Mouse (Mus musculus): ENCODE measurements around the gene Rapgef5. TPM values are rescaled to one million over a fixed set of nuclear protein-coding genes. Genes with fewer than 3 reads are reported as not detected.

The Rapgef5 gene
- polyA plus RNA-seq, 1 experiment from 2014 or later, result 1.7 TPM

GRCm38 (mm10) chr12:117533176-117534086 is 17.2 kb downstream of the Rapgef5 start:
- ATAC-seq (ENCODE audit: insufficient read depth), result peak; percentile 57
- Histone ChIP-seq H3K9ac (no peak overlapping the region), H3K36me3 (replicated peaks) (no peaks in the 10 kb centered on the region), H3K4me3 (replicated peaks) (peak overlapping the region; percentile 50), H3K4me2 (peak overlapping the region; percentile 73), H3K4me1 (replicated peaks) (peaks cover 13% of the 10 kb centered on the region), H3K27ac (replicated peaks) (no peak overlapping the region), H3K27me3 (peaks cover 92% of the 10 kb centered on the region), H3K9me3 (replicated peaks) (no peaks in the 10 kb centered on the region)
- 3% methylated on average over 64 of the region's 64 CpGs for WGBS (ENCODE audit: insufficient replicate concordance)

- peak overlapping the region; percentile 73 for H3K4me2 ChIP-seq
- no peak overlapping the region for H3K9ac ChIP-seq
- H3K9me3 ChIP-seq (replicated peaks), result no peaks in the 10 kb centered on the region
- ATAC-seq (ENCODE audit: insufficient read depth), result peak; percentile 40; the same call in 1 of the 2 replicates
- under 1% methylated on average over 66 of the region's 66 CpGs for whole genome bisulfite sequencing (ENCODE audit: insufficient replicate concordance)
- peak overlapping the region; percentile 50 for H3K4me3 ChIP-seq (replicated peaks)
- H3K36me3 ChIP-seq (replicated peaks), result no peaks in the 10 kb centered on the region
- H3K4me1 ChIP-seq (replicated peaks), result peaks cover 13% of the 10 kb centered on the region
- no peak overlapping the region for H3K27ac ChIP-seq (replicated peaks)
- H3K27me3 ChIP-seq, result peaks cover 89% of the 10 kb centered on the region
Measured at GRCm38 (mm10) chr12:117534087-117534751, 17.9 kb downstream of the Rapgef5 start.

GRCm38 (mm10) chr12:117540352-117540751 is 24.1 kb downstream of the Rapgef5 start:
- 51% methylated on average over 2 of the region's 2 CpGs for WGBS (ENCODE audit: insufficient replicate concordance)
- no peak for ATAC-seq (ENCODE audit: insufficient read depth)
- Histone ChIP-seq H3K4me1 (replicated peaks) (no peaks in the 10 kb centered on the region), H3K36me3 (replicated peaks) (no peaks in the 10 kb centered on the region), H3K9ac (no peak overlapping the region), H3K4me2 (no peak overlapping the region), H3K4me3 (replicated peaks) (no peak overlapping the region), H3K27me3 (peaks cover 66% of the 10 kb centered on the region), H3K27ac (replicated peaks) (no peak overlapping the region), H3K9me3 (replicated peaks) (no peaks in the 10 kb centered on the region)

GRCm38 (mm10) chr12:117545277-117545676 is 29.0 kb downstream of the Rapgef5 start:
- peak; percentile 40 for ATAC-seq (ENCODE audit: insufficient read depth)
- Histone ChIP-seq H3K9ac (no peak overlapping the region), H3K36me3 (replicated peaks) (no peaks in the 10 kb centered on the region), H3K9me3 (replicated peaks) (no peaks in the 10 kb centered on the region), H3K4me2 (no peak overlapping the region), H3K27me3 (peaks cover 58% of the 10 kb centered on the region), H3K4me1 (replicated peaks) (no peaks in the 10 kb centered on the region; the same call in 1 of the 2 replicates), H3K4me3 (replicated peaks) (no peak overlapping the region), H3K27ac (replicated peaks) (no peak overlapping the region)
- 46% methylated on average over 6 of the region's 6 CpGs for WGBS (ENCODE audit: insufficient replicate concordance)

- H3K4me1 ChIP-seq (replicated peaks), result no peaks in the 10 kb centered on the region
- 73% methylated on average over 5 of the region's 5 CpGs for WGBS (ENCODE audit: insufficient replicate concordance)
- no peak overlapping the region for H3K27ac ChIP-seq (replicated peaks)
- no peak overlapping the region for H3K4me2 ChIP-seq
- H3K4me3 ChIP-seq (replicated peaks), result no peak overlapping the region
- no peaks in the 10 kb centered on the region for H3K36me3 ChIP-seq (replicated peaks)
- ATAC-seq (ENCODE audit: insufficient read depth), result no peak
- H3K27me3 ChIP-seq, result peaks cover 54% of the 10 kb centered on the region
- no peaks in the 10 kb centered on the region for H3K9me3 ChIP-seq (replicated peaks)
- no peak overlapping the region for H3K9ac ChIP-seq
Measured at GRCm38 (mm10) chr12:117553353-117553752, 37.1 kb downstream of the Rapgef5 start.

GRCm38 (mm10) chr12:117554612-117555063 is 38.4 kb downstream of the Rapgef5 start:
- ATAC-seq (ENCODE audit: insufficient read depth), result peak; percentile 80
- H3K4me2 ChIP-seq, result no peak overlapping the region
- no peak overlapping the region for H3K9ac ChIP-seq
- 67% methylated on average over 1 of the region's 1 CpGs for WGBS (ENCODE audit: insufficient replicate concordance)
- H3K4me1 ChIP-seq (replicated peaks), result no peaks in the 10 kb centered on the region
- no peaks in the 10 kb centered on the region for H3K36me3 ChIP-seq (replicated peaks)
- H3K9me3 ChIP-seq (replicated peaks), result no peaks in the 10 kb centered on the region
- H3K4me3 ChIP-seq (replicated peaks), result no peak overlapping the region
- no peak overlapping the region for H3K27ac ChIP-seq (replicated peaks)
- H3K27me3 ChIP-seq, result peaks cover 47% of the 10 kb centered on the region

GRCm38 (mm10) chr12:117560450-117560849 is 44.2 kb downstream of the Rapgef5 start:
- Histone ChIP-seq H3K4me3 (replicated peaks) (no peak overlapping the region), H3K9me3 (replicated peaks) (no peaks in the 10 kb centered on the region), H3K4me2 (peak overlapping the region; percentile 21; the same call in 1 of the 2 replicates), H3K36me3 (replicated peaks) (no peaks in the 10 kb centered on the region), H3K27ac (replicated peaks) (no peak overlapping the region), H3K4me1 (replicated peaks) (no peaks in the 10 kb centered on the region), H3K27me3 (peaks cover 70% of the 10 kb centered on the region), H3K9ac (no peak overlapping the region)
- ATAC-seq (ENCODE audit: insufficient read depth), result peak; percentile 50
- 13% methylated on average over 11 of the region's 11 CpGs for WGBS (ENCODE audit: insufficient replicate concordance)

GRCm38 (mm10) chr12:117561411-117562059 is 45.3 kb downstream of the Rapgef5 start:
- Histone ChIP-seq H3K36me3 (replicated peaks) (no peaks in the 10 kb centered on the region), H3K9ac (no peak overlapping the region), H3K4me1 (replicated peaks) (no peaks in the 10 kb centered on the region), H3K4me2 (no peak overlapping the region), H3K9me3 (replicated peaks) (no peaks in the 10 kb centered on the region), H3K4me3 (replicated peaks) (no peak overlapping the region), H3K27ac (replicated peaks) (no peak overlapping the region), H3K27me3 (peaks cover 67% of the 10 kb centered on the region)
- 63% methylated on average over 6 of the region's 6 CpGs for WGBS (ENCODE audit: insufficient replicate concordance)
- no peak for ATAC-seq (ENCODE audit: insufficient read depth)

GRCm38 (mm10) chr12:117562085-117562484 is 45.8 kb downstream of the Rapgef5 start:
- H3K4me2 ChIP-seq, result no peak overlapping the region
- H3K27ac ChIP-seq (replicated peaks), result no peak overlapping the region
- ATAC-seq (ENCODE audit: insufficient read depth), result no peak
- H3K36me3 ChIP-seq (replicated peaks), result no peaks in the 10 kb centered on the region
- H3K9me3 ChIP-seq (replicated peaks), result no peaks in the 10 kb centered on the region
- 74% methylated on average over 3 of the region's 3 CpGs for WGBS (ENCODE audit: insufficient replicate concordance)
- H3K27me3 ChIP-seq, result peaks cover 67% of the 10 kb centered on the region
- no peaks in the 10 kb centered on the region for H3K4me1 ChIP-seq (replicated peaks)
- no peak overlapping the region for H3K4me3 ChIP-seq (replicated peaks)
- H3K9ac ChIP-seq, result no peak overlapping the region

GRCm38 (mm10) chr12:117563859-117564258 is 47.6 kb downstream of the Rapgef5 start:
- Histone ChIP-seq H3K9ac (no peak overlapping the region), H3K27ac (replicated peaks) (no peak overlapping the region), H3K4me3 (replicated peaks) (no peak overlapping the region), H3K9me3 (replicated peaks) (no peaks in the 10 kb centered on the region), H3K27me3 (peaks cover 64% of the 10 kb centered on the region), H3K4me1 (replicated peaks) (no peaks in the 10 kb centered on the region), H3K4me2 (no peak overlapping the region), H3K36me3 (replicated peaks) (no peaks in the 10 kb centered on the region)
- ATAC-seq (ENCODE audit: insufficient read depth), result no peak
- WGBS (ENCODE audit: insufficient replicate concordance), result 50% methylated on average over 6 of the region's 6 CpGs

GRCm38 (mm10) chr12:117566298-117566697 is 50.0 kb downstream of the Rapgef5 start:
- Histone ChIP-seq H3K36me3 (replicated peaks) (no peaks in the 10 kb centered on the region), H3K4me3 (replicated peaks) (no peak overlapping the region), H3K27me3 (peaks cover 61% of the 10 kb centered on the region), H3K4me1 (replicated peaks) (no peaks in the 10 kb centered on the region), H3K27ac (replicated peaks) (no peak overlapping the region), H3K9ac (no peak overlapping the region), H3K9me3 (replicated peaks) (no peaks in the 10 kb centered on the region), H3K4me2 (no peak overlapping the region)
- 56% methylated on average over 4 of the region's 4 CpGs for WGBS (ENCODE audit: insufficient replicate concordance)
- ATAC-seq (ENCODE audit: insufficient read depth), result no peak
